Mouse (Mus musculus) natural killer cell, adult 2 months (primary cell): Measurements from ENCODE around the gene Traf3ip1.

Experiments
- DNase-seq, 2 experiments: peaks; one replicate each; pipeline ENCODE4 v3.0.0; 2022; ENCODE audit warnings: low spot score in 2 of 2

Gene Traf3ip1

GRCm38 (mm10) chr1:91494457-91495140, at the start of gene Traf3ip1:
Gene Traf3ip1 (plus strand): TSS chr1:91494647.
- peak; percentile 84 to 90 for DNase-seq

GRCm38 (mm10) chr1:91444841-91445830, 49.3 kb upstream of the Traf3ip1 start:
- no peak for DNase-seq

GRCm38 (mm10) chr1:91446060-91446459, 48.4 kb upstream of the Traf3ip1 start:
- no peak for DNase-seq

- DNase-seq, result no peak
These were observed 47.9 kb upstream of the Traf3ip1 start for GRCm38 (mm10) chr1:91446511-91446910.

- no peak for DNase-seq
These were observed 45.8 kb upstream of the Traf3ip1 start for GRCm38 (mm10) chr1:91448688-91449087.

- DNase-seq, result no peak
These were observed 43.6 kb upstream of the Traf3ip1 start for GRCm38 (mm10) chr1:91450851-91451250.

- DNase-seq, result no peak
These were observed 42.8 kb upstream of the Traf3ip1 start for GRCm38 (mm10) chr1:91451547-91452084.

- no peak for DNase-seq
These were observed 40.5 kb upstream of the Traf3ip1 start for GRCm38 (mm10) chr1:91453932-91454331.

- no peak for DNase-seq
These were observed 40.1 kb upstream of the Traf3ip1 start for GRCm38 (mm10) chr1:91454366-91454765.

GRCm38 (mm10) chr1:91454927-91455326, 39.5 kb upstream of the Traf3ip1 start:
- no peak for DNase-seq

GRCm38 (mm10) chr1:91455661-91456161, 38.7 kb upstream of the Traf3ip1 start:
- no peak for DNase-seq

GRCm38 (mm10) chr1:91456301-91456801, 38.1 kb upstream of the Traf3ip1 start:
- peak; percentile 37 to 60 for DNase-seq

GRCm38 (mm10) chr1:91457116-91457515, 37.3 kb upstream of the Traf3ip1 start:
- no peak for DNase-seq

GRCm38 (mm10) chr1:91457698-91458097, 36.7 kb upstream of the Traf3ip1 start:
- DNase-seq, result no peak

- DNase-seq, result no peak
These were observed 36.1 kb upstream of the Traf3ip1 start for GRCm38 (mm10) chr1:91458223-91458861.

- peak; percentile 100 for DNase-seq
These were observed 35.2 kb upstream of the Traf3ip1 start, which contains the start of gene Per2 for GRCm38 (mm10) chr1:91459059-91459809. Gene Per2 (minus strand): TSS chr1:91459324.

- DNase-seq, result no peak
These were observed 34.4 kb upstream of the Traf3ip1 start for GRCm38 (mm10) chr1:91460069-91460468.

GRCm38 (mm10) chr1:91460564-91460963, 33.9 kb upstream of the Traf3ip1 start:
- no peak for DNase-seq

GRCm38 (mm10) chr1:91463336-91463995, 31.0 kb upstream of the Traf3ip1 start:
- DNase-seq, result no peak

- DNase-seq, result no peak
These were observed 30.0 kb upstream of the Traf3ip1 start for GRCm38 (mm10) chr1:91464436-91464835.
